Mouse (Mus musculus): ENCODE measurements around the gene Pm20d1.

- TF ChIP-seq POLR2A (IDR thresholded peaks at IDR 0.05; ENCODE audit: extremely low read depth, insufficient read depth, low read length) (no peak), CTCF (IDR thresholded peaks at IDR 0.05; ENCODE audit: low read depth, low read length) (no peak)
Measured at GRCm38 (mm10) chr1:131811393-131811792, 14.2 kb downstream of the Pm20d1 start.
